Mouse (Mus musculus) limb, embryonic 14.5 days (tissue): ENCODE data around the gene C1qtnf12. TPM values are rescaled to one million over a fixed set of nuclear protein-coding genes. Genes with fewer than 3 reads are reported as not detected.

Experiments
- ATAC-seq: fragments of 200-750 bp; cut with Nextera tagmentation; 2 replicates; pipeline ENCODE4 v1.8.0; 2017; ENCODE audit warnings: low read depth, moderate number of reproducible peaks, moderate TSS enrichment; ENCODE audit not compliant: low FRiP score
- DNase-seq: peaks from one replicate; pipeline ENCODE4 v3.0.0-alpha.2; 2015; ENCODE audit warnings: low spot score
- H3K27ac ChIP-seq: fragments of 300-500 bp; sonication (generic); replicated peaks from 2 replicates; pipeline ENCODE4 v1.5.1; 2014; ENCODE audit warnings: low read depth, mild to moderate bottlenecking, low read length, moderate library complexity, mixed read lengths
- H3K27me3 ChIP-seq: fragments of 300-500 bp; sonication (generic); 2 replicates; pipeline ENCODE4 v1.6.1; 2014; ENCODE audit warnings: low read length, mixed read lengths; ENCODE audit not compliant: control insufficient read depth, insufficient read depth
- H3K36me3 ChIP-seq: fragments of 300-500 bp; sonication (generic); 2 replicates; pipeline ENCODE4 v1.6.1; 2014; ENCODE audit warnings: mild to moderate bottlenecking, low read length, moderate library complexity, mixed read lengths; ENCODE audit not compliant: control insufficient read depth, insufficient read depth
- H3K4me1 ChIP-seq: fragments of 300-500 bp; sonication (generic); 2 replicates; pipeline ENCODE4 v1.6.1; 2014; ENCODE audit warnings: antibody characterized with exemption, low read length, mixed read lengths; ENCODE audit not compliant: control insufficient read depth, insufficient read depth
- H3K4me2 ChIP-seq: fragments of 300-500 bp; sonication (generic); replicated peaks from 2 replicates; pipeline ENCODE4 v1.6.1; 2014; ENCODE audit warnings: low read depth, mild to moderate bottlenecking, low read length, moderate library complexity; ENCODE audit not compliant: severe bottlenecking
- H3K4me3 ChIP-seq: fragments of 300-500 bp; sonication (generic); replicated peaks from 2 replicates; pipeline ENCODE4 v1.5.1; 2014; ENCODE audit warnings: low read length
- H3K9ac ChIP-seq: fragments of 300-500 bp; sonication (generic); 2 replicates; pipeline ENCODE4 v1.6.1; 2014; ENCODE audit warnings: mild to moderate bottlenecking, low read depth, low read length, moderate library complexity; ENCODE audit not compliant: severe bottlenecking
- H3K9me3 ChIP-seq: fragments of 300-500 bp; sonication (generic); 2 replicates; pipeline ENCODE4 v1.6.1; 2016; ENCODE audit warnings: low read length; ENCODE audit not compliant: control insufficient read depth
- POLR2A ChIP-seq: fragments of 200-500 bp; IDR thresholded peaks from 2 replicates; pipeline ENCODE4 v1.8.0; 2012; ENCODE audit warnings: inconsistent platforms, mild to moderate bottlenecking, moderate library complexity, borderline replicate concordance; ENCODE audit not compliant: insufficient read depth, insufficient read length; ENCODE audit errors: extremely low read depth
- WGBS: fragments of 180-500 bp; shearing (Covaris S2); extraction: QIAGEN DNeasy Blood & Tissue Kit; methylation state at CpG from one replicate; pipeline ENCODE4 v1.1.7; 2014; 5-methylcytosine and 5-hydroxymethylcytosine counted together
- polyA plus RNA-seq, 2 experiments: library from polyadenylated mRNA; depleted of rRNA in 1 of 2; stranded (reverse) in 1 of 2; unstranded in 1 of 2; fragments of >200 nt; fragmentation: Nextera tagmentation in 1 of 2; extraction: Ambion mirVana in 1 of 2; gene quantifications; 2 replicates each; pipeline versions ENCODE4 v1.2.1 to v1.2.3; 2012 to 2014

The C1qtnf12 gene
- polyA plus RNA-seq, 2 experiments = 37.0 to 52.3 TPM

DNA sequence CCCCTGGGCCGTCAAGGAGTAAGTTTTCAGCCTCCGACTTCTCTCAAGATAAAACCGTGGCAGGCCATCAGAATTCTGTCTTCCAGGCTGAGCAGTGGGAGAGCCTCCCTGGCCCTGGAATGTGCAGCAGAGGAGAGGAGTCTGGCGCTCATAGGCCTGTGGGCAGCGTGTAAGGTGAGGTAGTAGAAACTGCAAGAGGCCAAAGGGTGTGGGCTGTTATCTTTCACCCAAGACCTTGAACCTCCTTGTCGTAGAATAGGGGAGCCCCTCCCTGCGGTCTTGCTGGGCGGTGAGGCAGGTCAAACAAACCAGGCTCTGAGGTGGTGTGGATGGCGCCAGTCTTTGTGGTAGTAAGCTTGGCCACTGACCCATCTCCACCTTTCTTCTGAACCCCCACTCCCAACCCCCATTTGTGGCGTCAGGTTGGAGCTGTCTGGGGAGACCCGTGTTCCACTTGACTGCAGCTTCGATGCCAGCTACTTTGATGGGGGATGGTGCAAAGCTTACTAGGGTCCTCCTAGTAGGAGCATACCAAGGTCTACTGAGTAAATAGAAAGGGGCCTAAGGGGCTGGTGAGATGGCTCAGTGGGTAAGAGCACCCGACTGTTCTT is 7.0 kb downstream of the C1qtnf12 start:
- Histone ChIP-seq H3K9ac (no peak overlapping the region), H3K27ac (no peak overlapping the region), H3K9me3 (no peaks in the 10 kb centered on the region), H3K4me1 (no peaks in the 10 kb centered on the region), H3K4me3 (no peak overlapping the region), H3K27me3 (no peaks in the 10 kb centered on the region), H3K4me2 (no peak overlapping the region), H3K36me3 (peaks cover 27% of the 10 kb centered on the region)
- DNase-seq (no peak), ATAC-seq (no peak)
- WGBS = 84% methylated on average over 13 of the region's 13 CpGs
- TF ChIP-seq POLR2A = no peak

GRCm38 (mm10) chr4:155970286-155970685 is 8.2 kb downstream of the C1qtnf12 start:
- no peak for ATAC-seq
- Histone ChIP-seq H3K9ac (no peak overlapping the region), H3K4me2 (no peak overlapping the region), H3K27me3 (no peaks in the 10 kb centered on the region), H3K27ac (no peak overlapping the region), H3K9me3 (no peaks in the 10 kb centered on the region), H3K36me3 (peaks cover 19% of the 10 kb centered on the region), H3K4me1 (no peaks in the 10 kb centered on the region), H3K4me3 (no peak overlapping the region)
- TF ChIP-seq POLR2A = no peak
- WGBS = 71% methylated on average over 5 of the region's 5 CpGs
- DNase-seq = no peak

DNA sequence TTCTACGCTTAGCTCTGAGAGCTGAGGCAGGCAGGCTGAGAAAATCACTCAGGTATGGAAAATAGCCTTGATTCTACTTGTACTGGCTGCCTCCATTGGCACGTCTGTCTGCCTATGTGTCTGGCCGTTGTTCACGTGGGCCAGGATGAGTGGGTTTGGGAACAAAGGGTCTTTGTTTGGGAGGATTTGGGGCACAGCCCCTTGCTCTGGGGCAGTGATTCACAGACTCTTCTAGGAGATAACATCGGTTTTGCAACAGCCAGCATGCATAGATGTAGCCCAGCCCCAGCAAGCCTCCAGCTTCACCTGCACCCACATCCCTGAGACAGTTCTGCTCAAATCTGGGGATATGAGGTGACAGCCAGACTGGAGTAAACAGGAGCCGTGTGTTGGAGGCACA is 10.5 kb downstream of the C1qtnf12 start:
- Histone ChIP-seq H3K36me3 (no peaks in the 10 kb centered on the region), H3K4me1 (no peaks in the 10 kb centered on the region), H3K4me2 (no peak overlapping the region), H3K9ac (no peak overlapping the region), H3K9me3 (no peaks in the 10 kb centered on the region), H3K4me3 (no peak overlapping the region), H3K27me3 (no peaks in the 10 kb centered on the region), H3K27ac (no peak overlapping the region)
- DNase-seq = no peak
- no peak for TF ChIP-seq POLR2A
- WGBS = 82% methylated on average over 6 of the region's 6 CpGs
- ATAC-seq = no peak

DNA sequence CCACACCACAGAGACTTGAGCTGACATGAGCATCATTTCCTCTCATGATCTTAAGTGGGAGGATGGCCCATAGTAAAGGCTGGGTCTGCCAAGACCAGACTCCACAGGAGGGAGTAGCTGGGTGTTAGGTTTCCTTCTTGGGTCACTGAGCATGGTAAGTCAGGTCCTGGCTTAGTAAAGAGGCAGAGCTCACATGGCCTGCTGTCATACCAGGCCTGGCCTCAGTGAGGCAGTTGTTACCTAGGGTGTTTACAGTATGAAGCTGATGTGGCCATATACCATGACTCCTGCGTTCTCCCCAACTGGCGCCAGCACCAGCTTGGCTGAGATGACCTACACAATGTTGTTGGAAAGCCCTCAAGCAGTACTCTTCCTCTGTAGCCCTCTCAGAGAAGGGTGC is 11.1 kb downstream of the C1qtnf12 start:
- H3K9me3 ChIP-seq = no peaks in the 10 kb centered on the region
- ATAC-seq (no peak), DNase-seq (no peak)
- no peak overlapping the region for H3K4me2 ChIP-seq
- H3K27me3 ChIP-seq = no peaks in the 10 kb centered on the region
- no peak for TF ChIP-seq POLR2A
- H3K27ac ChIP-seq = no peak overlapping the region
- no peak overlapping the region for H3K9ac ChIP-seq
- no peak overlapping the region for H3K4me3 ChIP-seq
- 78% methylated on average over 2 of the region's 2 CpGs for WGBS
- H3K36me3 ChIP-seq = no peaks in the 10 kb centered on the region
- no peaks in the 10 kb centered on the region for H3K4me1 ChIP-seq

DNA sequence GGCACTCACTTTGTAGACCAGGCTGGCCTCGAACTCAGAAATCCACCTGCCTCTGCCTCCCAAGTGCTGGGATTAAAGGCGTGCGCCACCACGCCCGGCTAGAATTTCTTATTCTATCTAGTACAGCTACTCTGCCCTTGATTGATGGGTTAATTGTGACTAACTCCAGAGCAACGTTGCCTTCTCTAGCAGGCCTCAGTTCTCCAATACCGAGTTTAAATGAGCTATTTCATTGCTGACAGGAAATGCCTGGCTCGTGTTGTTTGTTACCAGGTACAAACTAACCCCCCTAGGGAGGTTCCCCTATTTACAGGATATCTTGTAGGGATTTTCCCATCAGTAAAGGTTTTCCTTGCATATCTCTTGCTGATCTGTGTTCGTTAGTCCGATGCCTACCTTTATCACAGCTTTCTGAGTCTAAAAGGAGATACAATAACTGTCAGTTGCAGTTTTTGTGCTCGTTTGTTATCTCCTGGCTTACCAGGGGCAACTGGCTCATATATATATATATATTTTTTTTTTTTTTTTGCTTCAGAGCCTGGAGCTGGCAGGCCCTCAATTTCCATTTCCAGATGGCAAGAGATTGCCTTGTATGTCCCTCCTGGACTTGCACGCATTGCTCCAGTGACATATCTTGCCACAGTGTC is 19.4 kb downstream of the C1qtnf12 start:
- Histone ChIP-seq H3K27ac (no peak overlapping the region), H3K36me3 (no peaks in the 10 kb centered on the region), H3K4me2 (no peak overlapping the region), H3K4me3 (no peak overlapping the region), H3K27me3 (no peaks in the 10 kb centered on the region; the same call in 1 of the 2 replicates), H3K4me1 (no peaks in the 10 kb centered on the region), H3K9ac (no peak overlapping the region), H3K9me3 (no peaks in the 10 kb centered on the region)
- TF ChIP-seq POLR2A = no peak
- ATAC-seq (no peak), DNase-seq (no peak)
- 68% methylated on average over 12 of the region's 12 CpGs for WGBS
